Mouse (Mus musculus): ENCODE measurements around the gene Car11. TPM values are rescaled to one million over a fixed set of nuclear protein-coding genes. Genes with fewer than 3 reads are reported as not detected.

The Car11 gene
- polyA plus RNA-seq, 1 experiment from 2014 or later, result 9.8 TPM

GRCm38 (mm10) chr7:45686841-45687240, 12.8 kb upstream of the Car11 start:
- ATAC-seq (ENCODE audit: insufficient read depth, low FRiP score), result no peak
- 0 out of 2 replicates have a peak overlapping the region, but pooled peaks have one; percentile 26 for H3K9ac ChIP-seq (ENCODE audit: low read length)
- H3K4me1 ChIP-seq (ENCODE audit: control insufficient read depth, insufficient read depth, low read length), result peaks cover 31% of the 10 kb centered on the region
- H3K9me3 ChIP-seq (replicated peaks; ENCODE audit: control insufficient read depth, low read length), result no peaks in the 10 kb centered on the region
- no peaks in the 10 kb centered on the region for H3K27me3 ChIP-seq (ENCODE audit: control insufficient read depth, insufficient read depth, low read length)
- no peaks in the 10 kb centered on the region for H3K36me3 ChIP-seq (ENCODE audit: control insufficient read depth, insufficient read depth, low read length)
- H3K4me2 ChIP-seq (ENCODE audit: low read depth, low read length), result no peak overlapping the region
- H3K4me3 ChIP-seq (replicated peaks; ENCODE audit: low read length), result no peak overlapping the region
- WGBS, result 55% methylated on average over 3 of the region's 3 CpGs
- H3K27ac ChIP-seq (ENCODE audit: low read length), result no peak overlapping the region

GRCm38 (mm10) chr7:45689099-45689498, 10.5 kb upstream of the Car11 start:
- Histone ChIP-seq H3K4me3 (replicated peaks; ENCODE audit: low read length) (no peak overlapping the region), H3K36me3 (ENCODE audit: control insufficient read depth, insufficient read depth, low read length) (no peaks in the 10 kb centered on the region), H3K27me3 (ENCODE audit: control insufficient read depth, insufficient read depth, low read length) (no peaks in the 10 kb centered on the region), H3K9me3 (replicated peaks; ENCODE audit: control insufficient read depth, low read length) (no peaks in the 10 kb centered on the region), H3K27ac (ENCODE audit: low read length) (no peak overlapping the region), H3K9ac (ENCODE audit: low read length) (no peak overlapping the region), H3K4me1 (ENCODE audit: control insufficient read depth, insufficient read depth, low read length) (peaks cover 20% of the 10 kb centered on the region), H3K4me2 (ENCODE audit: low read depth, low read length) (no peak overlapping the region)
- no peak for ATAC-seq (ENCODE audit: insufficient read depth, low FRiP score)
- WGBS, result 68% methylated on average over 6 of the region's 6 CpGs

GRCm38 (mm10) chr7:45689800-45690199, 9.8 kb upstream of the Car11 start:
- H3K27ac ChIP-seq (ENCODE audit: low read length), result no peak overlapping the region
- peaks cover 20% of the 10 kb centered on the region for H3K4me1 ChIP-seq (ENCODE audit: control insufficient read depth, insufficient read depth, low read length)
- H3K9me3 ChIP-seq (replicated peaks; ENCODE audit: control insufficient read depth, low read length), result no peaks in the 10 kb centered on the region
- ATAC-seq (ENCODE audit: insufficient read depth, low FRiP score), result no peak
- no peak overlapping the region for H3K9ac ChIP-seq (ENCODE audit: low read length)
- H3K4me2 ChIP-seq (ENCODE audit: low read depth, low read length), result no peak overlapping the region
- no peak overlapping the region for H3K4me3 ChIP-seq (replicated peaks; ENCODE audit: low read length)
- WGBS, result 58% methylated on average over 11 of the region's 11 CpGs
- H3K36me3 ChIP-seq (ENCODE audit: control insufficient read depth, insufficient read depth, low read length), result no peaks in the 10 kb centered on the region
- H3K27me3 ChIP-seq (ENCODE audit: control insufficient read depth, insufficient read depth, low read length), result no peaks in the 10 kb centered on the region

- no peak for ATAC-seq (ENCODE audit: insufficient read depth, low FRiP score)
- no peak overlapping the region for H3K27ac ChIP-seq (ENCODE audit: low read length)
- no peaks in the 10 kb centered on the region for H3K27me3 ChIP-seq (ENCODE audit: control insufficient read depth, insufficient read depth, low read length)
- WGBS, result 83% methylated on average over 2 of the region's 2 CpGs
- H3K9ac ChIP-seq (ENCODE audit: low read length), result no peak overlapping the region
- no peak overlapping the region for H3K4me2 ChIP-seq (ENCODE audit: low read depth, low read length)
- H3K9me3 ChIP-seq (replicated peaks; ENCODE audit: control insufficient read depth, low read length), result no peaks in the 10 kb centered on the region
- no peak overlapping the region for H3K4me3 ChIP-seq (replicated peaks; ENCODE audit: low read length)
- H3K4me1 ChIP-seq (ENCODE audit: control insufficient read depth, insufficient read depth, low read length), result no peaks in the 10 kb centered on the region
- no peaks in the 10 kb centered on the region for H3K36me3 ChIP-seq (ENCODE audit: control insufficient read depth, insufficient read depth, low read length)
Measured at GRCm38 (mm10) chr7:45692364-45692763, 7.3 kb upstream of the Car11 start.

- H3K27ac ChIP-seq (ENCODE audit: low read length), result no peak within 1 kb of the TSS
- H3K4me3 ChIP-seq (replicated peaks; ENCODE audit: low read length), result no peak within 1 kb of the TSS
- WGBS, result 90% methylated on average over 50 of the region's 50 CpGs
- H3K9me3 ChIP-seq (replicated peaks; ENCODE audit: control insufficient read depth, low read length), result no peaks in the 10 kb centered on the region
- ATAC-seq (ENCODE audit: insufficient read depth, low FRiP score), result no peak
- H3K36me3 ChIP-seq (ENCODE audit: control insufficient read depth, insufficient read depth, low read length), result no peaks in the 10 kb centered on the region
- H3K4me1 ChIP-seq (ENCODE audit: control insufficient read depth, insufficient read depth, low read length), result no peaks in the 10 kb centered on the region
- no peak within 1 kb of the TSS for H3K4me2 ChIP-seq (ENCODE audit: low read depth, low read length)
- peaks cover 6% of the 10 kb centered on the region; the same call in 1 of the 2 replicates for H3K27me3 ChIP-seq (ENCODE audit: control insufficient read depth, insufficient read depth, low read length)
- no peak within 1 kb of the TSS for H3K9ac ChIP-seq (ENCODE audit: low read length)
Measured at GRCm38 (mm10) chr7:45693921-45694591, 5.6 kb upstream of the Car11 start, which contains the start of gene Sec1. TSS of gene Sec1 (minus strand) at chr7:45694402.

DNA sequence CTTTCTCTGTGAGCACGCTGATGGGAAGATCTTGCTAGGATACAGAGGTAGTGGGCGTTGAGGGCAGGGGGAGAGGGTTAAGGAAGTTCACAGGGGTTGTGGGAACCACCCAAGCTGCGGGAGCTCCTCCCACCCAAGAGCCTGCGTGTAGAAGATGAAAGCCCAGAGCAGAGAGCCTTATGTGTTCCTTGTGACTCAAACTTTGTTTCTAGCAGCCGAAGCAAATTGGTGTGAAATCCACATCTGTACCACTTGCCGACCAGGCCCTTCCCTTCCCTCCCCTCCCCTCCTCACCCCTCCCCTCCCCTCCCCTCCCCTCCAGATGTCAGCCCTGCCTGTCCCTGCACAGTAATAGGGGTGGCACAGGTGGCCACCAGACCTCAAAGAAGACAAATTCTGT, 4.5 kb upstream of the Car11 start:
- 15% methylated on average over 6 of the region's 6 CpGs for WGBS
- no peaks in the 10 kb centered on the region for H3K36me3 ChIP-seq (ENCODE audit: control insufficient read depth, insufficient read depth, low read length)
- H3K9me3 ChIP-seq (replicated peaks; ENCODE audit: control insufficient read depth, low read length), result no peaks in the 10 kb centered on the region
- no peak overlapping the region for H3K27ac ChIP-seq (ENCODE audit: low read length)
- no peak overlapping the region for H3K9ac ChIP-seq (ENCODE audit: low read length)
- H3K4me1 ChIP-seq (ENCODE audit: control insufficient read depth, insufficient read depth, low read length), result peaks cover 4% of the 10 kb centered on the region
- no peak; the same call in 1 of the 2 replicates for ATAC-seq (ENCODE audit: insufficient read depth, low FRiP score)
- peaks cover 15% of the 10 kb centered on the region; the same call in 1 of the 2 replicates for H3K27me3 ChIP-seq (ENCODE audit: control insufficient read depth, insufficient read depth, low read length)
- no peak overlapping the region for H3K4me3 ChIP-seq (replicated peaks; ENCODE audit: low read length)
- no peak overlapping the region for H3K4me2 ChIP-seq (ENCODE audit: low read depth, low read length)

GRCm38 (mm10) chr7:45697894-45698293, 1.7 kb upstream of the Car11 start:
- H3K27ac ChIP-seq (ENCODE audit: low read length), result no peak overlapping the region
- H3K4me2 ChIP-seq (ENCODE audit: low read depth, low read length), result no peak overlapping the region
- no peak for ATAC-seq (ENCODE audit: insufficient read depth, low FRiP score)
- no peaks in the 10 kb centered on the region for H3K36me3 ChIP-seq (ENCODE audit: control insufficient read depth, insufficient read depth, low read length)
- 80% methylated on average over 6 of the region's 7 CpGs for WGBS
- no peak overlapping the region for H3K9ac ChIP-seq (ENCODE audit: low read length)
- H3K27me3 ChIP-seq (ENCODE audit: control insufficient read depth, insufficient read depth, low read length), result peaks cover 20% of the 10 kb centered on the region; the same call in 1 of the 2 replicates
- no peak overlapping the region for H3K4me3 ChIP-seq (replicated peaks; ENCODE audit: low read length)
- H3K4me1 ChIP-seq (ENCODE audit: control insufficient read depth, insufficient read depth, low read length), result peaks cover 10% of the 10 kb centered on the region
- H3K9me3 ChIP-seq (replicated peaks; ENCODE audit: control insufficient read depth, low read length), result no peaks in the 10 kb centered on the region

DNA sequence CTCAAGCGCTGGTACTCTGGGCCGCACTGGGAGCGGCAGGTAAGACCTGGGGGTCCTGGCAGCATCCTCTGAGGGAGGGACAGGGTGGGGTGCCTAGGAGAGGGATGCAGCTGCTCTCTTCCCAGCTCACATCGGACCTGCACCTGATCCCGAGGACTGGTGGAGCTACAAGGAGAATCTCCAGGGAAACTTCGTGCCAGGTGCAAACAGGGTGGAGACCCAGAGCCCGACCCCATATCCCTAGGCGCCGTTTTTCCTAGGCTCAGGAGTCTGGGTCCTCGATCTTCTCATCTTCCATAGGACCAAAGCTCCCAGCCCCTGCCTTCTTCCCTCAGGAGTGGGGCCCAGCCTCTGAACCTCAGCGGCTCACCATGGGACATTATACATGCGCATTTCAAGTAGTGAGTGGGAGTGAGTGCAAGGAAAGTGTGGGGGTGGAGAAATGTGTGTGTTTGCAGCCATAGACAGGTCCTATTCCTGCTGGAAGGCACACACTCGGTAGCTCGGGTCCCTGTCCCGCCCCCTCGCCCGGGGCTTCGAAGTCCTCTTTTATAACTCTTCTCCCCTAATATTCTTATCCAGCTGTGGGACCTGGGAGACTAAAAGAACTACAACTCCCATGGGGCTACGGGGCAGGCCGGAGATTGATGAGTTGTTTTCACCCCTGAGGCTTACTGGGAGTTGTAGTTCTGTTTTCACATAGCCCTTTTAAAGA, 815 bp downstream of the Car11 start:
- 2% methylated on average over 20 of the region's 20 CpGs for WGBS

DNA sequence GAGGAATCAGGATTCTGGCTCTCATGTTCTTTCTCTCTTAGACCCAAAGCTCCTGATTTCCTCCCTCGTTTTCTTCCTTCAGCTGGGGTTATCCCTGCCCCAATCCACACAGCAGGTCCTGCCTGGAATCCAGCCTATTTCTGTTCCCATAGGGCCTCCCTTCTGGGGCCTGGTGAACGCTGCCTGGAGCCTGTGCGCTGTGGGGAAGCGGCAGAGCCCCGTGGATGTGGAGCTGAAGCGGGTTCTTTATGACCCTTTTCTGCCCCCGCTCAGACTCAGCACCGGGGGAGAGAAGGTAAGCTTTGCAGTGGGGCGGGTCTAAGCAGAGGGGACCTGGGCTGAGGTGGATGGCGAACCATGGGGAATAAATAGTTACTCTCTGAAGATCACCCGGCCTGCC, 1.4 kb downstream of the Car11 start:
- Histone ChIP-seq H3K27me3 (ENCODE audit: control insufficient read depth, insufficient read depth, low read length) (peaks cover 20% of the 10 kb centered on the region; the same call in 1 of the 2 replicates), H3K4me2 (ENCODE audit: low read depth, low read length) (peak overlapping the region; percentile 57), H3K36me3 (ENCODE audit: control insufficient read depth, insufficient read depth, low read length) (no peaks in the 10 kb centered on the region), H3K4me3 (replicated peaks; ENCODE audit: low read length) (peak overlapping the region; percentile 40), H3K4me1 (ENCODE audit: control insufficient read depth, insufficient read depth, low read length) (peaks cover 25% of the 10 kb centered on the region), H3K9ac (ENCODE audit: low read length) (peak overlapping the region; percentile 54), H3K27ac (ENCODE audit: low read length) (peak overlapping the region; percentile 5; the same call in 1 of the 2 replicates), H3K9me3 (replicated peaks; ENCODE audit: control insufficient read depth, low read length) (no peaks in the 10 kb centered on the region)
- 36% methylated on average over 11 of the region's 11 CpGs for WGBS
- no peak for ATAC-seq (ENCODE audit: insufficient read depth, low FRiP score)

More for the DNA sequence above, 815 bp downstream of the Car11 start:
- H3K4me3 ChIP-seq (replicated peaks; ENCODE audit: low read length), result peak overlapping the region; percentile 40
- H3K4me1 ChIP-seq (ENCODE audit: control insufficient read depth, insufficient read depth, low read length), result peaks cover 19% of the 10 kb centered on the region
- H3K4me2 ChIP-seq (ENCODE audit: low read depth, low read length), result peak overlapping the region; percentile 57
- H3K27me3 ChIP-seq (ENCODE audit: control insufficient read depth, insufficient read depth, low read length), result peaks cover 20% of the 10 kb centered on the region; the same call in 1 of the 2 replicates
- no peak overlapping the region for H3K27ac ChIP-seq (ENCODE audit: low read length)
- ATAC-seq (ENCODE audit: insufficient read depth, low FRiP score), result no peak
- no peaks in the 10 kb centered on the region for H3K36me3 ChIP-seq (ENCODE audit: control insufficient read depth, insufficient read depth, low read length)
- H3K9ac ChIP-seq (ENCODE audit: low read length), result peak overlapping the region; percentile 54
- no peaks in the 10 kb centered on the region for H3K9me3 ChIP-seq (replicated peaks; ENCODE audit: control insufficient read depth, low read length)
